Mouse (Mus musculus) ES-Bruce4 (cell line): ENCODE measurements at regions not wholly inside any gene's neighbourhood (a gene's known extent, or its start where the extent isn't known, plus 50 kb on each side); places are given as distances from the start of the nearest gene placed in this dataset.

Experiments used
- CTCF ChIP-seq: IDR thresholded peaks from one replicate; pipeline ENCODE4 v1.8.1; 2011; ENCODE audit warnings: low read depth, low read length
- EP300 ChIP-seq: IDR thresholded peaks from 2 replicates; pipeline ENCODE4 v1.6.1; 2011; ENCODE audit warnings: low read depth, low read length; ENCODE audit not compliant: insufficient read depth

DNA sequence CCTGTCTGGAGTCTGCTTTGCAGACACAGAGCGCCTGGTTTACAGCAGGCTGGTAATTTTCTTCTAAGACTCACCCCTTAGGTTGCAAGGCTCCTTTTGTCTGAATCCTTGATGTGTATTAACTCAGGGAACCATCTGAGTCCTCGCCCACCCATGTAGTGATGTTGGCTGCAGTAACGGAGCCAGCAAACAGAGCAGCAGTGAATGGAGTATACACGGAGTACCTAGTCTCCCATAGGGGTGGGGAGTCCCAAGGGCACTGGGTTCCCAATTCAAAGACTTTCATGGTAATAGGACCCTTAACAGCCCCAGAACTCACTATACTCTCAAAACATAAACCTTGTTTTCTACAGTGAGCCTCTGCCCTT lies 171.6 kb upstream of the Cadm1 start:
- no peak for TF ChIP-seq EP300
- TF ChIP-seq CTCF, result no peak
